7 mouse cellular contexts compared by ENCODE assay signal in the genomic region with DNA sequence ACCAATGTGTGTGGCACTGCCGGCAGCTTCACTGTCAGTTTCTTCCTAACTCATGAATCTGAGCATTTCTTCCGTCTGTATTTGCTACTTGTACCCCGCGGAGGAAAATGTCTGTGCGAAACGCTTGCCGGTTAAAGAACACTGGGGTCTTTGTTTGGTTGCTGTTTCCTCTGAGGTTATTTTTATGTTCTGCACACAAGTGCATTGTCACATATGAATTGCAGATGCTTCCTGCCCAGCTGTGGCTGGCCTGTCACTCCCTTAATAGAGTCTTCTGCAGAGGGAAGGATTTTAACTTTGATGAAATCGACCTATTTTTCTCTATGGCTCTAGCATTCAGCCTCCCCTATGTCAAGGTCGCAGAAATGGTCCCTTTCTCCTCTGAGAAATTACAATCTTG. TPM values are rescaled to one million over a fixed set of nuclear protein-coding genes. Genes with fewer than 3 reads are reported as not detected.
DNase-seq lines count a peak whose midpoint lies in the region; ATAC-seq and TF ChIP-seq lines count a peak whose summit lies in the region.
"Not testable (repeated sequence)": the region's sequence is repeated elsewhere in the genome, so short reads cannot be mapped to it uniquely, and the experiment has no call there.

No protein-coding gene starts in this region.

- H3K9me3 ChIP-seq in embryonic facial prominence, embryonic 13.5 days; heart, embryonic 13.5 days; hindbrain, embryonic 15.5 days; kidney, postnatal 0 days (replicated peaks; ENCODE audit: low read length); limb, embryonic 14.5 days (ENCODE audit: control insufficient read depth, low read length); neural tube, embryonic 13.5 days: not testable (repeated sequence)

- not testable (repeated sequence) for H3K4me2 ChIP-seq in embryonic facial prominence, embryonic 13.5 days; heart, embryonic 13.5 days; hindbrain, embryonic 15.5 days; kidney, postnatal 0 days (ENCODE audit: low read length); limb, embryonic 14.5 days (replicated peaks; ENCODE audit: low read depth, low read length, severe bottlenecking); neural tube, embryonic 13.5 days

- H3K4me1 ChIP-seq in embryonic facial prominence, embryonic 13.5 days; heart, embryonic 13.5 days; hindbrain, embryonic 15.5 days (replicated peaks); kidney, postnatal 0 days (replicated peaks; ENCODE audit: insufficient read depth, low read length); limb, embryonic 14.5 days (ENCODE audit: control insufficient read depth, insufficient read depth, low read length); neural tube, embryonic 13.5 days (replicated peaks): not testable (repeated sequence)

- not testable (repeated sequence) for H3K27me3 ChIP-seq in embryonic facial prominence, embryonic 13.5 days; hindbrain, embryonic 15.5 days; kidney, postnatal 0 days (ENCODE audit: insufficient read depth, low read length); limb, embryonic 14.5 days (ENCODE audit: control insufficient read depth, insufficient read depth, low read length); neural tube, embryonic 13.5 days
- H3K27me3 ChIP-seq in heart, embryonic 13.5 days (replicated peaks), result peaks cover 11% of the 10 kb centered on the region

- H3K9ac ChIP-seq in embryonic facial prominence, embryonic 13.5 days; heart, embryonic 13.5 days; hindbrain, embryonic 15.5 days; kidney, postnatal 0 days (ENCODE audit: low read depth, low read length); limb, embryonic 14.5 days (ENCODE audit: low read depth, low read length, severe bottlenecking); neural tube, embryonic 13.5 days: not testable (repeated sequence)

- H3K27ac ChIP-seq in embryonic facial prominence, embryonic 13.5 days, result peak overlapping the region; percentile 64
- H3K27ac ChIP-seq in heart, embryonic 13.5 days (replicated peaks), result peak overlapping the region; percentile 15; the same call in 1 of the 2 replicates
- H3K27ac ChIP-seq in hindbrain, embryonic 15.5 days (replicated peaks), result 0 out of 2 replicates have a peak overlapping the region, but pooled peaks have one; percentile 12
- 0 out of 2 replicates have a peak overlapping the region, but pooled peaks have one; percentile 54 for H3K27ac ChIP-seq in kidney, postnatal 0 days
- H3K27ac ChIP-seq in limb, embryonic 14.5 days (replicated peaks; ENCODE audit: low read depth, low read length), result not testable (repeated sequence)
- 0 out of 2 replicates have a peak overlapping the region, but pooled peaks have one; percentile 19 for H3K27ac ChIP-seq in neural tube, embryonic 13.5 days (replicated peaks)

- DNase-seq in A20 (ENCODE audit: low read depth, low spot score), result peak; percentile 41
- not testable (repeated sequence) for DNase-seq in kidney, postnatal 0 days (ENCODE audit: low spot score); limb, embryonic 14.5 days (ENCODE audit: low spot score)

- TF ChIP-seq POLR2A in limb, embryonic 14.5 days (IDR thresholded peaks at IDR 0.05; ENCODE audit: borderline replicate concordance, extremely low read depth, insufficient read depth, insufficient read length), result not testable (repeated sequence)

- not testable (repeated sequence) for TF ChIP-seq CTCF in kidney, postnatal 0 days (IDR thresholded peaks at IDR 0.05; ENCODE audit: low read depth)

- not testable (repeated sequence) for H3K4me3 ChIP-seq in embryonic facial prominence, embryonic 13.5 days; heart, embryonic 13.5 days; hindbrain, embryonic 15.5 days; kidney, postnatal 0 days (replicated peaks; ENCODE audit: low read depth, low read length); limb, embryonic 14.5 days (replicated peaks; ENCODE audit: low read length); neural tube, embryonic 13.5 days

- H3K36me3 ChIP-seq in embryonic facial prominence, embryonic 13.5 days; heart, embryonic 13.5 days; hindbrain, embryonic 15.5 days; kidney, postnatal 0 days (ENCODE audit: insufficient read depth, low read length); limb, embryonic 14.5 days (ENCODE audit: control insufficient read depth, insufficient read depth, low read length); neural tube, embryonic 13.5 days: not testable (repeated sequence)

- 20% methylated on average over 9 of the region's 9 CpGs for WGBS in embryonic facial prominence, embryonic 13.5 days
- WGBS in heart, embryonic 13.5 days, result 63% methylated on average over 9 of the region's 9 CpGs
- WGBS in hindbrain, embryonic 15.5 days, result 44% methylated on average over 9 of the region's 9 CpGs
- WGBS in kidney, postnatal 0 days, result 53% methylated on average over 9 of the region's 9 CpGs
- WGBS in limb, embryonic 14.5 days, result 55% methylated on average over 9 of the region's 9 CpGs
- 54% methylated on average over 9 of the region's 9 CpGs for WGBS in neural tube, embryonic 13.5 days

- ATAC-seq in embryonic facial prominence, embryonic 13.5 days (ENCODE audit: insufficient number of reproducible peaks, insufficient read depth, low FRiP score, low TSS enrichment, low read depth); heart, embryonic 13.5 days (ENCODE audit: extremely low read depth, insufficient number of reproducible peaks, low FRiP score, low TSS enrichment); kidney, postnatal 0 days (replicated peaks; ENCODE audit: low FRiP score, low read depth); neural tube, embryonic 13.5 days (ENCODE audit: low read depth): not testable (repeated sequence)
- peak; percentile 38; the same call in 1 of the 2 replicates for ATAC-seq in hindbrain, embryonic 15.5 days (ENCODE audit: low FRiP score, low read depth)
- ATAC-seq in limb, embryonic 14.5 days (ENCODE audit: low FRiP score, low read depth), result 0 out of 2 replicates have a peak, but pooled peaks have one; percentile 26

RNA-seq across cellular contexts. Expression of a gene that starts 37.4 kb away (rescaled TPM):
- 63.9 and 66.3 TPM in 2 replicates for polyA plus RNA-seq in embryonic facial prominence, embryonic 13.5 days (2015; fragmentation: Nextera tagmentation; extraction: Ambion mirVana)
- 21.2 and 24.7 TPM in 2 replicates for polyA plus RNA-seq in heart, embryonic 13.5 days (2015; fragmentation: Nextera tagmentation; extraction: Ambion mirVana)
- 51.5 and 52.8 TPM in 2 replicates for polyA plus RNA-seq in hindbrain, embryonic 15.5 days (2015; fragmentation: Nextera tagmentation; extraction: Ambion mirVana)
- 35.4 and 36.7 TPM in 2 replicates for polyA plus RNA-seq in kidney, postnatal 0 days (2015; fragmentation: Nextera tagmentation; extraction: Ambion mirVana)
- 168 and 178 TPM in 2 replicates for polyA plus RNA-seq in limb, embryonic 14.5 days (2012; rRNA removed)
- polyA plus RNA-seq in limb, embryonic 14.5 days (2014; fragmentation: Nextera tagmentation; extraction: Ambion mirVana), result 53.8 and 62.5 TPM in 2 replicates
- polyA plus RNA-seq in neural tube, embryonic 13.5 days (2015; fragmentation: Nextera tagmentation; extraction: Ambion mirVana), result 42.8 and 57.3 TPM in 2 replicates
